Mouse (Mus musculus) heart, postnatal 10 days (tissue): Measurements from ENCODE around the gene Atxn7l1. TPM values are rescaled to one million over a fixed set of nuclear protein-coding genes. Genes with fewer than 3 reads are reported as not detected.

ENCODE experiments used
- DNase-seq, 2 experiments: peaks; one replicate each; pipeline ENCODE4 v3.0.0; 2021
- intact Hi-C: fragments of 180-260 bp; cut with DNase I; formaldehyde crosslinking; loops from one replicate; pipeline ENCODE4 v1.15.1; 2025
- total RNA-seq, 2 experiments: library from RNA; stranded (reverse); gene quantifications; 2 replicates each; pipeline ENCODE4 v1.2.3; 2021

Atxn7l1 gene
- total RNA-seq, 2 experiments from 2014 or later = 16.6 to 18.6 TPM

DNA sequence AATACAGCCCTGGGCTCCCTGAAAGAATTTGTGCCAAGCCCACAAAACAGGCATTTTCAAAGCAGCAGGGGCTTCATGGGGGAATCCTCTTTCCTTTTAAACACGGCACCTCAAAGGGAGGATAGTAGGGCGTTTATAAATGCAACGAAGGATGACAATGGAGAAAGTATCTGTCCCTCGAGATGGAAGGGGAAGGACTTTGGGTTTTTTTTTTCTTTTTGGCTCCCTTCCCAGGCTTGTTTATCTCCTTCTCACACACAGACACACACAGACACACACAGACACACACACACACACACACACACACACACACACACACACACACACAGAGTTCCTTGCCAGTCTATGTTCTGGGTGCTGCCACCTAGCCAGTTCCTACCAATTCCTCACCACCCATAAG lies 189.8 kb downstream of the Atxn7l1 start:
- intact Hi-C loops = no loop called here
- DNase-seq = no peak

DNA sequence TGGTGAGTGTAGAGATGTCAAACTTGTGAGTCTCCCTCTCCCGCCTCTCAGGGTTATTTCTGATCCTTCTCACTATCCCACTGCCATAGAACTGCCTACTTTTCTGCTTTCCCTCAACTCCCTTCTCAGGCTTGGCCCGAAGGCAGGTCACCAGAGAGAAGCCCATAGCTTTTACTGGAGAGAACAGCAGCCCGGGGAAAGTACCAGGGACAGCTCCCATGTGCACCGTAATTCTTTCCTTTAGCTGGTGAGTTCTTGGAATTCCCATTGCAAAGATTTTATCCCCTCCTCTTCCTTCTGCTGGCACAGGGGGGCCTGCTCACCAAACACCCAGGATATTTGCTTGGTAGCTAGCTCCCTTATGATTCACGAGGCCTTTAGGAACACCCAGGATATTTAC lies 190.7 kb downstream of the Atxn7l1 start:
- intact Hi-C loops = no loop called here
- peak in 1 of 2 experiments; percentile 35 for DNase-seq

DNA sequence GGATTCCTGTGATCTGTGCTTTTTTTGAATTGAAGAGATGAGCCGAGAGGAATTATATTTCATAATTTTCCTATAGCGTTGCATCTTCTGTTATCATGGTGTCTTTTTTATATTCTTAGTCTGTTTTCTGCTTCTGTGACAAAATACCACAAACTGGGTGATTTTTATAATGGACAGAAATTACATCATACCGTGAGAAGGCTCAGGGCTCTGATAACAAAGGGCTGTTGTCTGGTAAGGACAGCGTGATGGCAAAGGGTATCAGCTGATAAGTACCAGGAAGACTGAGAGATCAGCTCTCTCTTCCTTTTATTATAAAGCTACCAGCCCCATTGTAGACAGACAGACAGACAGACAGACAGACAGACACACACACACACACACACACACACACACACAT lies 192.3 kb downstream of the Atxn7l1 start:
- no peak for DNase-seq
- intact Hi-C loops = no loop called here

DNA sequence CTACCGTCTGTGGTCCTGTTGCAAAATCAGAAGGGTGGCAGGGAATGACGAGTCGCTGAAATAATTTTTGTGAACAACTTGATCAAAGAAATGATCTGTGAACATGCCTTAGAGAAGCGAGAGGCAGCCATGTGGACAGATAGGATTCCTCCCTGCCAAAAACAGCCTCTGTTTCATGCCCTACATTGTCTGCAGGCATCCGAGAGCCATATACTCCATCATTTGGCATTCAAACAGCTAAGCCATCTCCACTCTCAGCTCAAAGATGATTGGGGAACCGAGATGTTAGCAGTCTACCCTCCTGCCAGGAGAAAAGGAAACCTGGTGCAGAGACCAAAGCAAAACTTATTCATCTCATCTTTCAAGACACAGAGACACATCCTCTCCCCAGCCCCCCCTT lies 193.2 kb downstream of the Atxn7l1 start:
- DNase-seq = no peak
- intact Hi-C loops = no loop called here

DNA sequence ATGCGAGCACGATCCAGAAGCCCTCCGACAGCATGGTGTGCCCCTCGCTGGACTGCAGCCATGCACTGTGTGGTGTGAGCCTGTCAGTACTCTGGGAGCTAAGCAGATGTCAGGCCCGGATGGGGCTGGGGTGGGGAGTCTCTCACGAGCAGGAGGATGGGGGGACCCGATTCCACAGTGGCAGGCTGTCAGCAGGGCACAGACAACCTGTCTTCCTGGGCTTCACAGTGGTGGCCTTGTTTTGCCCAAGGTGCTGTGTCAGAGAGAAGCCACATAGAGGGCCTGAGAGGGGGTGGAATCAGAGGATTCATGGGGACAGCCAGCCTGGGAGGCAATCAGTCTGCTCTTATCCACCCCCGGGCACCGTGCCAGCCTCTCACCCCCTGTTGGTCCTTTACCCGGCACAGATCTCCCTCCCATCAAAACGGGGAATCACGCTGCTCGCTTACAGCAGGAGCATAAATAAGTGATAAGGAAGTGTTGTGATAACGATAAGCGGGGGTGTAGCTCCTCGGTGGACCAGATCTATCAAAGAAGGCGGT lies 193.9 kb downstream of the Atxn7l1 start:
- peak; percentile 18 to 19 for DNase-seq
- intact Hi-C loops = no loop called here

DNA sequence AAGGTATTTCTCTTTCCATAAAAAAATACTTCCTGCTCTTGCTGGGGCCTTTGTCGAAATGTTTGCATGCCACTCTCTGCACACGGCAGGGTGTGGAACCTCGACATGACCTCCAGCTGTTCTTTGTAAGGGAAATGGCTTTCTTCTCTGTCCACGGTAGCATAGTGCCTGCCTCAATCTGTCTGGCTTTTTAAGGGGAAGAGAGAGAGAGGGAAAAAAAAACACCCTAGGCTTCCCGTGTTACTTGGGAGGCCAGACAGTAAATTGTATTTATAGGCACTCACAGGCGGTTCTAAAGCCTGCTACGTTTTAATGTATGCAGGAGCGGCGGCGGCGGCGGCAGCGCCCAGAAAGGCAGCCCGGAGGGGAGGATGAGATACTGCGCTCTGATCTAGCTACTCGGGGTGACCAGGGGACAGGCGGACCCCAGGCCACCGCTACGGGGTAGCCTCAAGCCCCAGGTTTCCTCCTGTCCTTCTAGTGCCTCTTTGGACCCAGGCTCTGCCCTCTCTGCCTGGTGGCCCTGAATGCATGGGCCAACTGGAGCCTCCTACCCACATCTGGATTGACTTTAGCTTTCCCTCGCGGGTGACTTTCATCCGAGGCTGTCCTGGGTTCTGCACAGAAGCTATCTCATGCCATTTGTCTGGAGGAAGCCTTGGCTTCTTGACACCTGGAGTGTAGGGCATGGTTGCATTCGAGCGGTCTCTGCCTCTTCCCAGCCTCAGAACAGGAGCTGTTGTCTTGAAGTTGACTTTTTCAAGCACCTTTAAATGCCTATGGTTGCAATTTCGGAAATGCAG lies 197.7 kb downstream of the Atxn7l1 start:
- intact Hi-C loops = no loop called here
- no peak for DNase-seq

DNA sequence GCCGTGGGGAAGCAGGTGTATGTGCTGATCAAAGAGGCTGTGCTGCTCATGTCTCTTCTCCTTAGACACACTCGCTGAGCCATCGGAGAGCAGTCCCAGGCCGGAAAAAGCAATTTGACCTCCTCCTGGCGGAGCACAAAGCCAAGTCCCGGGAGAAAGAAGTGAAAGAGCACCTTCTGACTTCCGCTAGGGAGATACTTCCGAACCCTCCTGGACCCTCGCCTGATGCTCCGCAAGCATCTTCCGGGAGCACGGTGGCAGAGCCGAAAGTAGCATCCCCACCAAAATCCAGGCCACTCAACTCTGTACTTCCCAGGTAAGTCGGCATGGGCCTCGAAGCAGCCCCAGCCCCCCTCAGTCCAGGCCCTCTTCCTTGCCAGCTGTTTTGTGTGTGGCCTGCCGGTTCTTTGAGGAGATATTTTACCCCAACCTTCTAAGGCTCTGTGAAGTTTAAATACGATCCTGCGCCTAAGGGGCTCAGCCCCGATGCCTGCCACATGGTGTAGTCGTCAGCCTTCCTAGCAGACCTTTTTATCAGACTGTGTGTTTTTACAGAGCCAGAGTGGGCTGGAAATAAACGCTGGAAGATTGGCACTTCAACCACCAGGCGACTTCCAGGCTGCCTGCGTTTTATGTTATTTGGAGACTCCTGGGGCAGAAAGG lies 198.4 kb downstream of the Atxn7l1 start:
- no peak for DNase-seq
- intact Hi-C loops = no loop called here

DNA sequence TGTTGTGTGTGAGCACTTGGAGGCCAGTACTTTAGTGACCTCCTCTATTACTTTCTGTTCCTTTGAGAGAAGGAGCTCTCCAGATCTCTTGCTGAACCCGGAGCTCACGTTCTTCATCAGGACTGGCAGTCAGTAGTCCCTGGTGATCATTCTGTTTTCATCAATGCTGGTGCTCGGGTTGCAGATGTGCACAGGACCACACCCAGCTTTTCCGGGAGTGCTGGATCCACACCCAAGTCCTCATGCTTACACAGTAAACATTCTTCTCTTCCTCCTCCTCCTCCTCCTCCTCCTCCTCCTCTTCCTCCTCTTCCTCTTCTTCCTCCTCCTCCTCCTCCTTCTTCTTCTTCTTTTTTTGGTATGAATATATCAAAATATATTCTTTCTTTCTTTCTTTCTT lies 205.2 kb downstream of the Atxn7l1 start:
- intact Hi-C loops = no loop called here
- no peak for DNase-seq

DNA sequence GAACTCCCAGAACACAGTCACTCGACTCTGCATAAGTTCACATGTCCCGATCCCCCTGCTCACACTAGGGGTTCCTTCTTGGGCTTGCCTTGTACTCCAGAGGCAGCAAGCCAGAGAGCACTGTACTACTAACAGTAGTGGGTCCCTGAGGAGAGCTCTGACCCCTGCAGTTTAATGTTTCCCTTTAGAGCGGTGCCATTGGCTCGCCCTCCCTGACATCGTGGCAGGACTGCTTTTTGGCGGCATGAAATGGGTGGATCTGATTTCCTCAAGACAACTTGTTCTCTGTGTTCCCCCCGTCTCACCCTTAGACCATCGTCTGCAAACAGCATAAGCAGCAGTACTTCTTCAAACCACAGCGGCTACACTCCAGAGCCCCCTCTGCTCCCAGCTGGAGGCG lies 210.9 kb downstream of the Atxn7l1 start:
- no peak for DNase-seq
- intact Hi-C loops = no loop called here

DNA sequence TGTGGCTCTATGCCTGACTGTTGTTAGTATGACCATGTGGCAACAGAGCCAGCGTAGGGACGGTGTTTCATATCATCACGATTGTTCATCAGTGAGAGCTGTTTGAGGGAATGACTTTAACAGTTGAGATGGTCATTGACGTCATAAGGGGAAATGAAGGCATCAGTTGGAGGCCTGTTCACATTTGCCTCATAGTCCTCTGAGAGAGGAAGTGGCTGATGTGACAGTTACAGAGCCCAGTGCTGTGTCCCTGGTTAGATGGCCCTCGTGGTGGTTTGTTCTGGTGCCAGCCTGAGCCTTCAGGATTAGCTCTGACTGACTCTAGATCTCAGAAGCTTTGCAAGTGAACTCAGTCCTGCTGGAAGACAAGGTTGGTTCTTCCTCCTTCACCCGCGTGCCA lies 211.7 kb downstream of the Atxn7l1 start:
- intact Hi-C loops = no loop called here
- DNase-seq = no peak

DNA sequence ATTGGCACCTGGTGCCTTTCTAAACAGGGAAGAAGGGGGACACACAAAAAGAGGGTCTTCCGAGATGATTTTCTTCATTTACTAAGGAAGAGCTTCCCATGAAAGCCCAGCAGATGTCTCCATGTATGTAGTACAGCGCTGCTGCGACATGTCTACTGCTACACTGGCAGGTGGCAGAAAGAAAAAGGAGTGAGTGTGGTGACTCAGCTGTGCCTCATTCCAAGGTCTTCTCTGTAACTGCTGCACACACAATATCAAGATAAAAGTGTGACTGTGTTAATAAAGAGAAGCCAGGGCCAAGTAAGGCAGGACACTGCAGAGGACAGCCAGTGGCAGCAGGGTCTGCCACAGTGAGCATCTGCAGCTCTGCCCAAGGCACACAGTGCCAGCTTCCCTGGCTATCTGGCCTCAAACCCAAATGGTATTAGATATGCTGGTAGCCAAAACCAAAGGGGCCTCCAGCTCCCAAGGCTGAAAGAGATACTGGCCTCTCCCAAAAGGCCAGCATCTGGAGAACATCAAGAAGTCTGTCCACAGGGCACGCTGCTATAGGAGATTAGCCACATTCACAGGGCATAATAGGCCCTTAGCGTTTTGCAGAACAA lies 212.5 kb downstream of the Atxn7l1 start:
- no peak for DNase-seq
- intact Hi-C loops = no loop called here

DNA sequence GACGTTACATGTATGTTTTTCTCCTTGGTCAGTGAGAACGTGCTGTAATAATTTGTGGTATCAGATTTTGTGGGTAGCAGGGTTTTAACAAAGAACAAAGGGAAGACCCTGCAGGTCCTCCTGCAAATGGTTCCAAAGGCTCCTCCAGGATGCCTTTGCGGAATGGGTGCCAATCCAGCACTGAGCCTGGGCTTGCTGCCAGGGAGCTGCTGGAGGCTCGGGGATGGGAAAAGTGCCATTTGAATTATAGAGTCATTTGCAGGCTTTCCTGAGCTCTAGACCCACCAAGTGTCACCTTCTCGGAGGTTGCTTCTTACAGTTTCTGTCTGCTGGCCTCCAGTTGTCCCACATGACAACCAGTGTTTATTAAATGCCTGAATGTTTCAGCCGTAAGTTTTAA lies 213.2 kb downstream of the Atxn7l1 start:
- DNase-seq = peak; percentile 83 to 84
- intact Hi-C loops = no loop called here

DNA sequence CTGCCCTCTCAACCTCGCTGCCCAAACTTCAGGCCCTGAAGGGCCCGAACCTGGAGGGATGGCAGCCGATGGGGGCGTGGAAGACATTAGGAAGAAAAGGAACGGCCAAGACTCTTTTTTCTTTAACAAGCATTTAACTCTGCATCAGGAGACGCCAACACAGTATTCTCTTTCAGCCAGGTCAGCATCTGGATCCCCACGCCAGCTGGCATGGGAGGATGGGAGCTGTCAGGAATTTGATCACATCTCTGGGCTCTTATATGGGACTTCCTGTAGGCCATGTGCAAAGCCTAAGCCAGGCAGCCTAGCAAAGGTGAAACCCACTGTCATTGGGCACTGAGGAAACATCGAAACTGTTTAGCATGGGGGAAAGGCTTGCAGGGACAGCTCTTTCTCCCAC lies 217.0 kb downstream of the Atxn7l1 start:
- intact Hi-C loops = no loop called here
- no peak for DNase-seq

DNA sequence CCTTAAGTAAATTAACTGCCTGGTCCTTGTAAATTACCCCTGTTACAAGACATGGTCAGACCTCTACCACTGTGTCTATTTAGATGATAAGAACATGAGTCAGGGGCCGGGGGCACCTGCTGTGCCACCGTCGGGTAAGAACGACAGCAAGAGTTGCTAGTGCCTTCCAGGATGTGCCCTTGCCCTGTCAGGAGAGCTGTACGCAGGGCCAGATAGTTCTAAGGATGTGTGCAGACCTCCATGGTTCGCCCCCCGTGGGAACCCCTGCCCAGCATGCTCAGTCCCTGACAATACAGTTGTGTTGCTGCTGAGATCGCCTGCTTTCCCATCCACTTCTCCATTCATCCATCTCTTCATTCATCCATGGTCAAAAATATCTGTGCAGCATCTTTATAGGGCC lies 217.6 kb downstream of the Atxn7l1 start:
- intact Hi-C loops = no loop called here

DNA sequence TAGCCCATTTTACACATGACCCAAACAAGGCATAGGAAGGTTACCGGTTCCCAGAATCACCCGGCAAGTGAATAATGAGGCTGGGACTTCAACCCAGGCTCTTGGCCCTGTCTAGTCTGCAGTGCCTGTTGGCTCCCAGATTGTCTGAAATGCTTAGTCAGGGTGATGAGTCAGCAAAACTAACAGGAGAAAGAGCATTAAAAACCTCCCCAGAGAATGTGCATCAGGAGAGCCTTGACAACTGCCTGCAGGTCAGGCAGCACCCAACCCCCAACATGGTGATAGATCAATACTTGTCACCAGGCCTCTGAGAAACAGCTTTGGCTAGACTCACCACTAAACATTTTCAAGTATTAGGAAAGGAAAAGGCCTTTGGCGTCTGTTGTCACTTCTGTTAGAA lies 222.1 kb downstream of the Atxn7l1 start:
- intact Hi-C loops = no loop called here
- DNase-seq = no peak

More for the DNA sequence above, 217.6 kb downstream of the Atxn7l1 start:
- DNase-seq = no peak

DNA sequence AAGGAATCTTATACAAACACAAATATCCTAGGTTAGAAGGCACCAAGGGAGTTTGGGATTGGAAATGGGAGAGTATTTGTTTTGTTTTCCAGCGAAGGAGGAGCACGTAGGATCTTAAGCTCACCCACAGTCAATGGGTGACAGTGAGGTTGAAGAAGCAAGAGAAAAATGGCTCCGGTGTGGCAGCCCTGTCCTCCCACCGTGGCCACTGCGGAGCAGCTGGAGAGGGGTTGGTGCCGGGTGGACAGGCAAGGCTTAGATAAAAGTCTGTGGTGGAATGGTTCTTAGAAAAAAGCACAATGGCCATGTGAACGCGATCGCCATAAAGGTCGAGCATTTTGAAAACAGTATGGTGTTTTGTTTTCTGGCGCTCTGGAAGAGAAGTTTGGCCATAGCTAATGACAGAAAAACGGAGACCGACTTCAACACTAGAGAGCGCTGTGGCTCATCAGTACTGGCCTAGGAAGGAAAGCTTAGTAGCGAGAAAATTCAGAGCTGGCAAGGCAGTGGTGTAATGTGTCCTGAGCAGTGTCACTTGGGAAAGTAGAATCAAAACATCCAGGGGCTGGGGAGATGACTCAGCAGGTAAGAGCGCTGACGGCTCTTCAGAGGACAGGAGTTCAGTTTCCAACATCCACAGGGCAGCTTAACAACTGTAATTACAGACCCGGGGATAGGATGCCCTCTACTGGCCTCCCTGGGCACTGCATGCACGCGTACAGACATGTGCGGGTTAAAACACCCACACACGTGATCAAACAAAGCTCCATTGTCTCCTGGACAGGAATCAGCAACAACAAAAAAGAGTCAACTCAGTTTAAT lies 232.3 kb downstream of the Atxn7l1 start:
- intact Hi-C loops = loop anchor here (1.0 to 5.0 kb wide), 3 partner anchors 44 to 468 kb away; no protein-coding TSS in a partner anchor
- peak; percentile 70 to 85 for DNase-seq

DNA sequence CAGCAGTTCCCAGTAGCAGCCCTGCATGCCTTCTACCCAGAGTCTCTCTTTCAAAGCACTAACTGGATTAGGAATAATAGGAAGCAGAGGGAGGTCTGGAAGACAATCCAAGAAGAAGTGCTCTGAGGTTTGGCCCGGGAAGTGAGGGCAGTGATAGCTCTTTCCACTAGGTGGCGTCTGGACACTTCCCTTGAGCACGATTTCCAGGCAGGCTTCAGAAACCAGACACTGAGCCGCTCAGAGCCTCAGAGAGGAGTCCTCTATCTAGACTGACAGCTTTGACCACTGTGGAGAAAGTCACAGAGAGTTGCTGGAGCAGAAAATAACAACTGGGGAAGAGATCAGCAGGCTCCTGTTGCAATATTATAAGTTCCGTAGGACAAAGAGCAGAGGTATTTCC lies 241.3 kb downstream of the Atxn7l1 start:
- DNase-seq = peak; percentile 74 to 81
- intact Hi-C loops = loop anchor here (1.0 to 5.0 kb wide), 4 partner anchors 22 to 1803 kb away; no protein-coding TSS in a partner anchor

DNA sequence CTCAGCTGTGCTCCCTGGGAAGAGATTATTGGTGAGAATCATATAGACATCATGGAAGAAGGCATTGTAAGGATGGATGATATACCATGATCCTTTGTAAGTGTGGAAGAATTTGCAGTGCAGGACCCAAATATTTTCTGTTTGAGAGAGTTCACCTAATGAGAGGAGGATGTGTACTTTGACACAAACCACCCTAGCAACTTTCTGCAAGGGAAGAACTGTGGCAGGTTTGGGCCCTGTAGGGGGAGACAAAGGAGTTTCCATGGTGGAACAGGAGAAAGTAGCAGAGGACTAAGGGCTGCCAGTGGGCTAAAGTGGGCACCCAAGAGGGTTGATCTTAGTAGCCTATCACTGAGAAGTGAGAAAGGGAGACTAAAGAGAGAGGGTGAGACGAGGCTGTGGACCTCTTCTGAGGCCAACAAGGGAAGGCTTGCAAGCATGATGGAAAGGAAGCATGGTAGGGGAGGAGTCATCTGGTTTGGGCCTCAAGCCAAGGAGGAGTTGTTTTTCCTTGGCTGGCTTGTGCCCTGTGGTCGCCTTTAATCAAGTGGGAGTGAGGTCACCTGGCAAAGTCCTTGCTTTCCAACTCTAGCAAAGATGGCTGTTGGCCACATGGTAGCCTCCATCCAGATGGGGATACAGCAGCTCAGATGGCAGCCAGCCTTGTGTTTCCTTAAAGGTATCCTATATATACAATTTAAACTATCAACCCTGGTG lies 243.5 kb downstream of the Atxn7l1 start:
- peak in 1 of 2 experiments; percentile 10 for DNase-seq
- intact Hi-C loops = no loop called here

DNA sequence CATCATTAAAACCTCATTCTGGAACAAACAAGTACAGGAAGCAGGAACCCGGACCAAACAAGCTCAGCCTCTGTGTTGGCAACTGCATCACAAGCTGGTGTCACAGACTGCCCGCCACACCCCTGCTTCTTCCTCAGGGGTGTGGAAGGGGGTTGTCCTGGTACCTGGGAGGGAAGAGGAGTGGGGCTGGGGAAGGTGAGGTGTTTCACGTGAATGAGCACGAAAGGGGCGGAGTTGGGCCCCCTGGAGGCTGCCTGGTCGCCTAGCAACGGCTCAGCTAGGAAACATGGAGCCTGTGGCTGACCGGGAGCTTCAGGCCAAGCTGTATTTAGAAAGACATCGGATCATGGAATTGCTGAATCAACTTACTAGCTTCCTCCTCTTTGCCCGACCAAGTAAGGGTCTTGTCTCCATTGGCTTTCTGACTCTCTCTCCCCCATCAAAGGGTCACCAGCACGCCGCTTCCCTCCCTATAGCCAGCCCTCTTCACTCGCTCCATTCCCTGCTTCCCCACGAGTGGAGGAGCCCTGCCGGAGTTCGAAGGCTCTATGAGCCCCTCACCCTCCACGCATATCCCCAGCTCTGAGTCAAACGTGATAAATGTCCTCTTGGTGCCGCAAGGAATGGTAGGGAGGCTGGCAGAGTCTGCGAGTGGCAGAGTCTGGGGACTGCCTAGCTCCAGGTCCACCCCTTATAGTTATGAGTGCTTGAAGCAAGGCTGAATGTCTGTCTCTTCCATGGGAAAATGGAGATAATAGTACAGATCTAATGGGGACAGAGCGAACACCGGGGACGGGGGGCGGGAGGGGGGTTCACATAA lies 247.5 kb downstream of the Atxn7l1 start, which contains the start of gene Efcab10:
TSS of gene Efcab10 (plus strand) at position 51 of the 820 bp plus-strand sequence.
- intact Hi-C loops = no loop called here

More for the DNA sequence above, 247.5 kb downstream of the Atxn7l1 start, which contains the start of gene Efcab10:
- no peak for DNase-seq
